Mouse (Mus musculus) limb, embryonic 14.5 days (tissue): ENCODE results near the gene Olfr948. TPM values are rescaled to one million over a fixed set of nuclear protein-coding genes. Genes with fewer than 3 reads are reported as not detected.

ENCODE experiments used
- ATAC-seq: fragments of 200-750 bp; cut with Nextera tagmentation; 2 replicates; pipeline ENCODE4 v1.8.0; 2017; ENCODE audit warnings: low read depth, moderate number of reproducible peaks, moderate TSS enrichment; ENCODE audit not compliant: low FRiP score
- DNase-seq: peaks from one replicate; pipeline ENCODE4 v3.0.0-alpha.2; 2015; ENCODE audit warnings: low spot score
- H3K27ac ChIP-seq: fragments of 300-500 bp; sonication (generic); replicated peaks from 2 replicates; pipeline ENCODE4 v1.5.1; 2014; ENCODE audit warnings: low read depth, mild to moderate bottlenecking, low read length, moderate library complexity, mixed read lengths
- H3K27me3 ChIP-seq: fragments of 300-500 bp; sonication (generic); 2 replicates; pipeline ENCODE4 v1.6.1; 2014; ENCODE audit warnings: low read length, mixed read lengths; ENCODE audit not compliant: control insufficient read depth, insufficient read depth
- H3K36me3 ChIP-seq: fragments of 300-500 bp; sonication (generic); 2 replicates; pipeline ENCODE4 v1.6.1; 2014; ENCODE audit warnings: mild to moderate bottlenecking, low read length, moderate library complexity, mixed read lengths; ENCODE audit not compliant: control insufficient read depth, insufficient read depth
- H3K4me1 ChIP-seq: fragments of 300-500 bp; sonication (generic); 2 replicates; pipeline ENCODE4 v1.6.1; 2014; ENCODE audit warnings: antibody characterized with exemption, low read length, mixed read lengths; ENCODE audit not compliant: control insufficient read depth, insufficient read depth
- H3K4me2 ChIP-seq: fragments of 300-500 bp; sonication (generic); replicated peaks from 2 replicates; pipeline ENCODE4 v1.6.1; 2014; ENCODE audit warnings: low read depth, mild to moderate bottlenecking, low read length, moderate library complexity; ENCODE audit not compliant: severe bottlenecking
- H3K4me3 ChIP-seq: fragments of 300-500 bp; sonication (generic); replicated peaks from 2 replicates; pipeline ENCODE4 v1.5.1; 2014; ENCODE audit warnings: low read length
- H3K9ac ChIP-seq: fragments of 300-500 bp; sonication (generic); 2 replicates; pipeline ENCODE4 v1.6.1; 2014; ENCODE audit warnings: mild to moderate bottlenecking, low read depth, low read length, moderate library complexity; ENCODE audit not compliant: severe bottlenecking
- H3K9me3 ChIP-seq: fragments of 300-500 bp; sonication (generic); 2 replicates; pipeline ENCODE4 v1.6.1; 2016; ENCODE audit warnings: low read length; ENCODE audit not compliant: control insufficient read depth
- POLR2A ChIP-seq: fragments of 200-500 bp; IDR thresholded peaks from 2 replicates; pipeline ENCODE4 v1.8.0; 2012; ENCODE audit warnings: inconsistent platforms, mild to moderate bottlenecking, moderate library complexity, borderline replicate concordance; ENCODE audit not compliant: insufficient read depth, insufficient read length; ENCODE audit errors: extremely low read depth
- WGBS: fragments of 180-500 bp; shearing (Covaris S2); extraction: QIAGEN DNeasy Blood & Tissue Kit; methylation state at CpG from one replicate; pipeline ENCODE4 v1.1.7; 2014; 5-methylcytosine and 5-hydroxymethylcytosine counted together
- polyA plus RNA-seq, 2 experiments: library from polyadenylated mRNA; depleted of rRNA in 1 of 2; stranded (reverse) in 1 of 2; unstranded in 1 of 2; fragments of >200 nt; fragmentation: Nextera tagmentation in 1 of 2; extraction: Ambion mirVana in 1 of 2; gene quantifications; 2 replicates each; pipeline versions ENCODE4 v1.2.1 to v1.2.3; 2012 to 2014

Gene Olfr948
- not detected in 2 replicates for polyA plus RNA-seq (2012; rRNA removed)
- not detected in 2 replicates for polyA plus RNA-seq (2014; fragmentation: Nextera tagmentation; extraction: Ambion mirVana)

GRCm38 (mm10) chr9:39325945-39326344 lies at the start of gene Olfr948:
Gene Olfr948, minus strand, starts transcription at chr9:39326045.
- H3K4me3 ChIP-seq: no peak within 1 kb of the TSS
- DNase-seq: no peak
- TF ChIP-seq POLR2A: no peak
- H3K27ac ChIP-seq: no peak within 1 kb of the TSS
- no peaks in the 10 kb centered on the region for H3K4me1 ChIP-seq
- H3K9me3 ChIP-seq: no peaks in the 10 kb centered on the region
- H3K27me3 ChIP-seq: no peaks in the 10 kb centered on the region
- H3K4me2 ChIP-seq: no peak within 1 kb of the TSS
- no peaks in the 10 kb centered on the region for H3K36me3 ChIP-seq
- no peak within 1 kb of the TSS for H3K9ac ChIP-seq
- no peak for ATAC-seq

- no peak overlapping the region for H3K4me2 ChIP-seq
- ATAC-seq (no peak), DNase-seq (no peak)
- H3K27ac ChIP-seq: no peak overlapping the region
- H3K4me1 ChIP-seq: no peaks in the 10 kb centered on the region
- no peak overlapping the region for H3K4me3 ChIP-seq
- 72% methylated on average over 2 of the region's 2 CpGs for WGBS
- H3K9me3 ChIP-seq: no peaks in the 10 kb centered on the region
- no peak for TF ChIP-seq POLR2A
- no peak overlapping the region for H3K9ac ChIP-seq
- no peaks in the 10 kb centered on the region for H3K27me3 ChIP-seq
- no peaks in the 10 kb centered on the region for H3K36me3 ChIP-seq
These were observed 38.7 kb downstream of the Olfr948 start for GRCm38 (mm10) chr9:39287136-39287535.

GRCm38 (mm10) chr9:39276718-39277117 lies 49.1 kb downstream of the Olfr948 start, which contains the start of gene Olfr945:
Gene Olfr945, minus strand, starts transcription at chr9:39276818.
- no peaks in the 10 kb centered on the region for H3K27me3 ChIP-seq
- WGBS: 83% methylated on average over 3 of the region's 3 CpGs
- no peaks in the 10 kb centered on the region for H3K4me1 ChIP-seq
- ATAC-seq (no peak), DNase-seq (no peak)
- no peak for TF ChIP-seq POLR2A
- no peak within 1 kb of the TSS for H3K4me2 ChIP-seq
- no peak within 1 kb of the TSS for H3K4me3 ChIP-seq
- H3K9ac ChIP-seq: no peak within 1 kb of the TSS
- no peaks in the 10 kb centered on the region for H3K9me3 ChIP-seq
- no peak within 1 kb of the TSS for H3K27ac ChIP-seq
- H3K36me3 ChIP-seq: no peaks in the 10 kb centered on the region

Other genes starting within 250 kb of the Olfr948 start
- gene Olfr938, start 247.2 kb downstream of the Olfr948 start, polyA plus RNA-seq (2012; rRNA removed): not detected in 2 replicates
- gene Olfr938, start 247.2 kb downstream of the Olfr948 start, polyA plus RNA-seq (2014; fragmentation: Nextera tagmentation; extraction: Ambion mirVana): not detected in 2 replicates
- gene Olfr27, start 197.9 kb downstream of the Olfr948 start, polyA plus RNA-seq (2012; rRNA removed): not detected in 2 replicates
- gene Olfr27, start 197.9 kb downstream of the Olfr948 start, polyA plus RNA-seq (2014; fragmentation: Nextera tagmentation; extraction: Ambion mirVana): not detected in 2 replicates
- not detected in 2 replicates for gene Olfr943, start 159.7 kb downstream of the Olfr948 start, polyA plus RNA-seq (2012; rRNA removed)
- gene Olfr943, start 159.7 kb downstream of the Olfr948 start, polyA plus RNA-seq (2014; fragmentation: Nextera tagmentation; extraction: Ambion mirVana): not detected in 2 replicates
- not detected in 2 replicates for gene Olfr944, start 124.1 kb downstream of the Olfr948 start, polyA plus RNA-seq (2012; rRNA removed)
- gene Olfr944, start 124.1 kb downstream of the Olfr948 start, polyA plus RNA-seq (2014; fragmentation: Nextera tagmentation; extraction: Ambion mirVana): not detected in 2 replicates
- not detected in 2 replicates for gene Olfr1537, start 76.1 kb downstream of the Olfr948 start, polyA plus RNA-seq (2012; rRNA removed)
- gene Olfr1537, start 76.1 kb downstream of the Olfr948 start, polyA plus RNA-seq (2014; fragmentation: Nextera tagmentation; extraction: Ambion mirVana): not detected in 2 replicates
- not detected in 2 replicates for gene Olfr945, start 49.2 kb downstream of the Olfr948 start, polyA plus RNA-seq (2012; rRNA removed)
- not detected in 2 replicates for gene Olfr945, start 49.2 kb downstream of the Olfr948 start, polyA plus RNA-seq (2014; fragmentation: Nextera tagmentation; extraction: Ambion mirVana)
- gene Olfr951, start 61.4 kb upstream of the Olfr948 start, polyA plus RNA-seq (2012; rRNA removed): not detected in 2 replicates
- not detected in 2 replicates for gene Olfr951, start 61.4 kb upstream of the Olfr948 start, polyA plus RNA-seq (2014; fragmentation: Nextera tagmentation; extraction: Ambion mirVana)
- gene Olfr952, start 101.1 kb upstream of the Olfr948 start, polyA plus RNA-seq (2012; rRNA removed): not detected in 2 replicates
- not detected in 2 replicates for gene Olfr952, start 101.1 kb upstream of the Olfr948 start, polyA plus RNA-seq (2014; fragmentation: Nextera tagmentation; extraction: Ambion mirVana)
- not detected in 2 replicates for gene Olfr954, start 130.7 kb upstream of the Olfr948 start, polyA plus RNA-seq (2012; rRNA removed)
- gene Olfr954, start 130.7 kb upstream of the Olfr948 start, polyA plus RNA-seq (2014; fragmentation: Nextera tagmentation; extraction: Ambion mirVana): not detected in 2 replicates
- not detected in 2 replicates for gene Olfr955, start 145.9 kb upstream of the Olfr948 start, polyA plus RNA-seq (2012; rRNA removed)
- gene Olfr955, start 145.9 kb upstream of the Olfr948 start, polyA plus RNA-seq (2014; fragmentation: Nextera tagmentation; extraction: Ambion mirVana): not detected in 2 replicates
- gene Olfr44, start 167.9 kb upstream of the Olfr948 start, polyA plus RNA-seq (2012; rRNA removed): not detected in 2 replicates
- not detected in 2 replicates for gene Olfr44, start 167.9 kb upstream of the Olfr948 start, polyA plus RNA-seq (2014; fragmentation: Nextera tagmentation; extraction: Ambion mirVana)
- gene Olfr957, start 189.8 kb upstream of the Olfr948 start, polyA plus RNA-seq (2012; rRNA removed): 0.06 and 0.08 TPM in 2 replicates
- not detected in 2 replicates for gene Olfr957, start 189.8 kb upstream of the Olfr948 start, polyA plus RNA-seq (2014; fragmentation: Nextera tagmentation; extraction: Ambion mirVana)
- gene Olfr958, start 228.0 kb upstream of the Olfr948 start, polyA plus RNA-seq (2012; rRNA removed): not detected in 2 replicates
- not detected in 2 replicates for gene Olfr958, start 228.0 kb upstream of the Olfr948 start, polyA plus RNA-seq (2014; fragmentation: Nextera tagmentation; extraction: Ambion mirVana)
- gene Olfr959, start 249.5 kb upstream of the Olfr948 start, polyA plus RNA-seq (2012; rRNA removed): not detected in 2 replicates
- gene Olfr959, start 249.5 kb upstream of the Olfr948 start, polyA plus RNA-seq (2014; fragmentation: Nextera tagmentation; extraction: Ambion mirVana): not detected in 2 replicates